Mouse (Mus musculus) CH12.LX (cell line): Measurements from ENCODE around the gene Asf1a. TPM values are rescaled to one million over a fixed set of nuclear protein-coding genes. Genes with fewer than 3 reads are reported as not detected.

ENCODE experiments used
- DNase-seq: peaks from one replicate; pipeline ENCODE4 v3.0.0-alpha.2; 2013; ENCODE audit errors: extremely low read depth
- H3K27ac ChIP-seq: 2 replicates; pipeline ENCODE4 v1.5.1; 2012; ENCODE audit warnings: low read depth, mild to moderate bottlenecking, control low read depth, moderate library complexity; ENCODE audit not compliant: insufficient read depth
- H3K27me3 ChIP-seq: replicated peaks from 2 replicates; pipeline ENCODE3; 2012; ENCODE audit warnings: inconsistent platforms
- H3K36me3 ChIP-seq, 2 experiments: replicated peaks in 1 of 2; 2 replicates each; pipeline versions ENCODE3 to v1.6.1; 2012; ENCODE audit warnings: inconsistent platforms in 1 of 2, low read length in 1 of 2, mild to moderate bottlenecking in 1 of 2, mixed read lengths in 1 of 2, moderate library complexity in 1 of 2; ENCODE audit not compliant: control insufficient read depth in 1 of 2, insufficient read depth in 1 of 2
- H3K4me1 ChIP-seq, 2 experiments: 2 replicates each; pipeline ENCODE4 v1.6.1; 2012; ENCODE audit warnings: inconsistent platforms in 1 of 2, moderate library complexity in 1 of 2; ENCODE audit not compliant: insufficient read depth in 2 of 2, control insufficient read depth in 1 of 2
- H3K4me2 ChIP-seq: 2 replicates; pipeline ENCODE4 v1.6.1; 2012; ENCODE audit warnings: low read depth, mild to moderate bottlenecking, control low read depth; ENCODE audit not compliant: poor library complexity, insufficient read depth, severe bottlenecking
- H3K4me3 ChIP-seq, 3 experiments: fragments of 150-350 bp in 1 of 3; sonication (generic) in 1 of 3; replicated peaks in 1 of 3; 2 replicates each; pipeline versions ENCODE3 to v1.5.1; 2011 to 2012; ENCODE audit warnings: low read depth in 2 of 3, low read length in 2 of 3, mild to moderate bottlenecking in 2 of 3, moderate library complexity in 2 of 3, control low read depth in 1 of 3, improper control_type of control experiment in 1 of 3, inconsistent platforms in 1 of 3, mixed read lengths in 1 of 3; ENCODE audit not compliant: poor library complexity in 1 of 3
- H3K79me2 ChIP-seq: replicated peaks from 2 replicates; pipeline ENCODE4 v1.6.1; 2012; ENCODE audit warnings: mild to moderate bottlenecking, moderate library complexity; ENCODE audit not compliant: control insufficient read depth, poor library complexity, insufficient read depth, severe bottlenecking; ENCODE audit errors: extremely low read depth
- H3K9ac ChIP-seq: 2 replicates; pipeline ENCODE4 v1.6.1; 2012; ENCODE audit warnings: low read depth, mild to moderate bottlenecking, control low read depth, moderate library complexity; ENCODE audit not compliant: insufficient read depth
- H3K9me3 ChIP-seq: replicated peaks from 2 replicates; pipeline ENCODE3; 2012; ENCODE audit warnings: low read length, inconsistent platforms, mixed read lengths
- BHLHE40 ChIP-seq: IDR thresholded peaks from 2 replicates; pipeline ENCODE4 v1.6.1; 2011; ENCODE audit warnings: mild to moderate bottlenecking, low read depth, low read length, improper control_type of control experiment
- CTCF ChIP-seq, 2 experiments: IDR thresholded peaks in 1 of 2; conservative IDR thresholded peaks in 1 of 2; 2 replicates each; pipeline ENCODE4 v1.5.1; 2011 to 2012; ENCODE audit warnings: low read depth in 2 of 2, low read length in 2 of 2, improper control_type of control experiment in 1 of 2, inconsistent platforms in 1 of 2, mild to moderate bottlenecking in 1 of 2, moderate library complexity in 1 of 2
- ELF1 ChIP-seq: IDR thresholded peaks from 2 replicates; pipeline ENCODE4 v1.6.1; 2014; ENCODE audit warnings: low read depth, mild to moderate bottlenecking, inconsistent platforms, low read length, improper control_type of control experiment
- EP300 ChIP-seq: IDR thresholded peaks from 2 replicates; pipeline ENCODE4 v1.6.1; 2011; ENCODE audit warnings: low read length, improper control_type of control experiment
- IRF4 ChIP-seq: IDR thresholded peaks from 2 replicates; pipeline ENCODE4 v1.6.1; 2014; ENCODE audit warnings: low read depth, mild to moderate bottlenecking, inconsistent platforms, low read length, improper control_type of control experiment
- JUND ChIP-seq: conservative IDR thresholded peaks from 2 replicates; pipeline ENCODE4 v1.6.1; 2011; ENCODE audit warnings: low read depth, low read length, improper control_type of control experiment
- KAT2A ChIP-seq: IDR thresholded peaks from 2 replicates; pipeline ENCODE4 v1.6.1; 2012; ENCODE audit warnings: low read length, improper control_type of control experiment, inconsistent platforms; ENCODE audit not compliant: insufficient replicate concordance
- MAZ ChIP-seq: IDR thresholded peaks from 2 replicates; pipeline ENCODE4 v1.6.1; 2012; ENCODE audit warnings: low read depth, mild to moderate bottlenecking, inconsistent platforms, low read length, improper control_type of control experiment, moderate library complexity
- MEF2A ChIP-seq: IDR thresholded peaks from 2 replicates; pipeline ENCODE4 v1.6.1; 2014; ENCODE audit warnings: low read depth, mild to moderate bottlenecking, inconsistent platforms, low read length, improper control_type of control experiment, borderline replicate concordance
- MXI1 ChIP-seq: IDR thresholded peaks from 2 replicates; pipeline ENCODE4 v1.6.1; 2011; ENCODE audit warnings: mild to moderate bottlenecking, low read depth, low read length, improper control_type of control experiment
- MYC ChIP-seq: IDR thresholded peaks from 2 replicates; pipeline ENCODE4 v1.6.1; 2011; ENCODE audit warnings: low read depth, mild to moderate bottlenecking, improper control_type of control experiment, low read length
- RAD21 ChIP-seq: IDR thresholded peaks from 2 replicates; pipeline ENCODE4 v1.6.1; 2011; ENCODE audit warnings: low read depth, mild to moderate bottlenecking, low read length, improper control_type of control experiment, moderate library complexity
- RCOR1 ChIP-seq: conservative IDR thresholded peaks from 2 replicates; pipeline ENCODE4 v1.6.1; 2012; ENCODE audit warnings: low read depth, mild to moderate bottlenecking, inconsistent platforms, low read length, improper control_type of control experiment
- SIN3A ChIP-seq: IDR thresholded peaks from 2 replicates; pipeline ENCODE4 v1.6.1; 2012; ENCODE audit warnings: low read length, improper control_type of control experiment, inconsistent platforms
- SMC3 ChIP-seq: IDR thresholded peaks from 2 replicates; pipeline ENCODE4 v1.6.1; 2011; ENCODE audit warnings: low read depth, low read length, improper control_type of control experiment
- TBP ChIP-seq: conservative IDR thresholded peaks from 2 replicates; pipeline ENCODE4 v1.6.1; 2011; ENCODE audit warnings: low read depth, low read length, improper control_type of control experiment
- TCF12 ChIP-seq: IDR thresholded peaks from 2 replicates; pipeline ENCODE4 v1.6.1; 2014; ENCODE audit warnings: low read depth, mild to moderate bottlenecking, inconsistent platforms, low read length, improper control_type of control experiment
- ZMIZ1 ChIP-seq: IDR thresholded peaks from 2 replicates; pipeline ENCODE4 v1.6.1; 2012; ENCODE audit warnings: low read depth, mild to moderate bottlenecking, inconsistent platforms, low read length, improper control_type of control experiment
- ZNF384 ChIP-seq: IDR thresholded peaks from 2 replicates; pipeline ENCODE4 v1.6.1; 2012; ENCODE audit warnings: low read depth, low read length, improper control_type of control experiment, inconsistent platforms
- dilution Hi-C: fragments of 300-500 bp; cut with MboI; formaldehyde crosslinking; loops from 2 replicates; pipeline ENCODE4 v1.14.3; 2020; ENCODE audit warnings: low sequenced_read_pairs; ENCODE audit not compliant: extremely low pct_unique_long_range_greater_than_20kb, extremely low pct_ligation_motif_present
- in situ Hi-C: fragments of 300-500 bp; cut with MboI; formaldehyde crosslinking; loops from 3 replicates; pipeline ENCODE4 v1.14.3; 2019; ENCODE audit warnings: low sequenced_read_pairs, low pct_ligation_motif_present, low pct_unique_long_range_greater_than_20kb, mixed read lengths
- polyA plus RNA-seq: library from polyadenylated mRNA; unstranded; fragments of >175 nt; gene quantifications from 2 replicates; pipeline ENCODE4 v1.2.1, GENCODE M21; 2012; ENCODE audit warnings: low read depth; ENCODE audit not compliant: insufficient read length
- total RNA-seq, 2 experiments: library from RNA; depleted of rRNA; stranded (reverse); fragments of 300-350 nt in 1 of 2; fragments of >200 nt in 1 of 2; gene quantifications; 2 replicates each; pipeline ENCODE4 v1.2.3; 2012 to 2014

The Asf1a gene
- total and polyA plus RNA-seq, 3 experiments, result 35.5 to 128 (median 107) TPM

DNA sequence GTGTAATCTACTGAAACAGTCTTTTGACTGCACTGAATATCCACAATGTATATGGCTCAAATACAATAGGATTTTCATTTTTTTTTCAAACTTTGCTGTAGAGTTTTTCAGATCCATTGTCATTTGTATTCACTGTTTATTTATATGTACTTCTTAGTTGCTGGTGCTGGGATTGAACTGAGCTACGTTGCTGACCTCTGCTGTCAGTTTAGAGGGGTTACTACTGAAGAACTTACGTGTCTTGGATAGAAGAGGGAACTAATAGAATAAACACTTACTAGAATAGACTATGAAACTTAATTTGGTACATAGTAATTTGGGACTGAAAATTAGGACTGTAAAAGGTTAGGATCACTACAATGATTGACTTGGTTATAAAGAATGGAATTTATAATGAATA is 8.8 kb downstream of the Asf1a start:
- DNase-seq, result no peak
- Histone ChIP-seq H3K27me3 (no peaks in the 10 kb centered on the region), H3K79me2 (peaks cover 32% of the 10 kb centered on the region), H3K9ac (no peak overlapping the region), H3K27ac (no peak overlapping the region), H3K4me3 (no peak overlapping the region), H3K4me2 (no peak overlapping the region), H3K36me3 (peaks cover 51 to 86% of the 10 kb centered on the region in 2 experiments), H3K9me3 (no peaks in the 10 kb centered on the region), H3K4me1 (peaks cover 0 to 18% of the 10 kb centered on the region in 2 experiments; a peak in 2 of 4 replicates)
- in situ Hi-C loops (no loop called here), dilution Hi-C loops (no loop called here)
- TF ChIP-seq KAT2A (no peak), RAD21 (peak; percentile 4), RCOR1 (no peak), ELF1 (no peak), CTCF (conservative IDR thresholded peaks at IDR 0.05 in 1 of 2, IDR thresholded peaks at IDR 0.05 in 1 of 2; ENCODE audit: low read depth in 2 of 2, low read length in 2 of 2) (peak in 1 of 2 experiments; percentile 17; a peak in 1 of 4 replicates)

- Histone ChIP-seq H3K79me2 (peaks cover 10% of the 10 kb centered on the region), H3K4me1 (no peaks in the 10 kb centered on the region), H3K4me2 (no peak overlapping the region), H3K9me3 (no peaks in the 10 kb centered on the region)
- dilution Hi-C loops, result no loop called here
- TF ChIP-seq MAZ, result no peak
- TF ChIP-seq MEF2A, result no peak
- TF ChIP-seq MYC, result no peak
- no peak for TF ChIP-seq ZNF384
- no peak for TF ChIP-seq MXI1
- no peak for TF ChIP-seq JUND
- no peak for TF ChIP-seq EP300
- no peak for TF ChIP-seq TBP
- TF ChIP-seq IRF4, result no peak
- TF ChIP-seq, all 38 proteins: peak for 0
- no peak overlapping the region for H3K27ac ChIP-seq
- DNase-seq, result no peak
- in situ Hi-C loops, result no loop called here
- H3K9ac ChIP-seq, result no peak overlapping the region
- H3K36me3 ChIP-seq, result peaks cover 54 to 82% of the 10 kb centered on the region in 2 experiments
- H3K4me3 ChIP-seq, result no peak overlapping the region
- no peaks in the 10 kb centered on the region for H3K27me3 ChIP-seq
Observed at GRCm38 (mm10) chr10:53608274-53608673, 11.7 kb downstream of the Asf1a start.

DNA sequence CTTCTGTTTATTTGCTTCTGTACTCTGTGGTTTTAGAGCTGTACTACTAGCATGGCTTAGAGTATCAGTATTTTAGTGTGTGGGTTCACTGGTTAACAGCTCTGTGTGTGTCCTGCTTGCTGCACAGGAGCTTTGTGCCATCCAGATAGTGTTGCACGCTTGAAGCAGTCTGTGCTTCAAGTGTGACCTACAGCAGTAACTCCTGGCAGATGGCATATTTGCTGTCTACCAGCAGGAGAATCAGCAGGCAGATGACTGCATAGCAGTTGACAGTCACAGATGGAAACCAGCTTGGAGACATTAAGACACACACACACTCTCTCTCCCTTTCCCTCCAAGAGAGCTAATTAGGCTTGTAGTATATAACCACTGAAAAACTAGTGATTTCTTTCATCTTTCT is 15.6 kb downstream of the Asf1a start:
- no peak for TF ChIP-seq SMC3
- no peak for TF ChIP-seq IRF4
- TF ChIP-seq BHLHE40, result no peak
- no peak for TF ChIP-seq ZMIZ1
- no peak for TF ChIP-seq SIN3A
- no peak for TF ChIP-seq MAZ
- no peak for TF ChIP-seq MXI1
- TF ChIP-seq TBP, result no peak
- no peak for TF ChIP-seq TCF12
- TF ChIP-seq RAD21, result no peak
- TF ChIP-seq, all 38 proteins: peak for 0
- Histone ChIP-seq H3K4me1 (peaks cover 3 to 14% of the 10 kb centered on the region in 2 experiments), H3K27me3 (no peaks in the 10 kb centered on the region), H3K79me2 (no peaks in the 10 kb centered on the region), H3K9me3 (no peaks in the 10 kb centered on the region), H3K36me3 (peaks cover 50 to 80% of the 10 kb centered on the region in 2 experiments), H3K9ac (no peak overlapping the region), H3K4me3 (no peak overlapping the region), H3K27ac (no peak overlapping the region), H3K4me2 (no peak overlapping the region)
- dilution Hi-C loops (no loop called here), in situ Hi-C loops (no loop called here)
- no peak for DNase-seq
